In genomic region chr5:136251004-136251403, GRCm38 (mm10) we compare ENCODE assay signal across 8 mouse cellular contexts. TPM values are rescaled to one million over a fixed set of nuclear protein-coding genes. Genes with fewer than 3 reads are reported as not detected.
DNase-seq lines count a peak whose midpoint lies in the region; ATAC-seq and TF ChIP-seq lines count a peak whose summit lies in the region.

No protein-coding gene starts in this region.

- H3K27ac ChIP-seq in heart, adult 2 months, result no peak overlapping the region
- H3K27ac ChIP-seq in neural tube, embryonic 11.5 days (ENCODE audit: low read depth, low read length), result no peak overlapping the region
- H3K27ac ChIP-seq in neural tube, embryonic 15.5 days (replicated peaks), result no peak overlapping the region
- H3K27ac ChIP-seq in stomach, postnatal 0 days (replicated peaks), result no peak overlapping the region
- no peak overlapping the region for H3K27ac ChIP-seq in forebrain, embryonic 14.5 days (ENCODE audit: low read depth, low read length)

- H3K4me3 ChIP-seq in heart, adult 2 months, result no peak overlapping the region
- H3K4me3 ChIP-seq in neural tube, embryonic 11.5 days (ENCODE audit: low read depth, low read length), result no peak overlapping the region
- H3K4me3 ChIP-seq in neural tube, embryonic 15.5 days (replicated peaks), result no peak overlapping the region
- H3K4me3 ChIP-seq in stomach, postnatal 0 days (ENCODE audit: low read depth, low read length), result no peak overlapping the region
- no peak overlapping the region for H3K4me3 ChIP-seq in forebrain, embryonic 14.5 days (ENCODE audit: low read depth, low read length)

- no peaks in the 10 kb centered on the region for H3K4me1 ChIP-seq in heart, adult 2 months (ENCODE audit: control insufficient read depth, insufficient read depth, low read length)
- 0 out of 2 replicates have a peak, but pooled peaks cover 4% of the 10 kb centered on the region for H3K4me1 ChIP-seq in neural tube, embryonic 11.5 days (ENCODE audit: control insufficient read depth, insufficient read depth, low read length)
- peaks cover 2% of the 10 kb centered on the region; the same call in 1 of the 2 replicates for H3K4me1 ChIP-seq in neural tube, embryonic 15.5 days
- H3K4me1 ChIP-seq in stomach, postnatal 0 days (replicated peaks; ENCODE audit: control insufficient read depth, insufficient read depth), result no peaks in the 10 kb centered on the region
- no peaks in the 10 kb centered on the region for H3K4me1 ChIP-seq in forebrain, embryonic 14.5 days (ENCODE audit: control insufficient read depth, insufficient read depth, low read length)

- H3K9ac ChIP-seq in heart, adult 2 months (ENCODE audit: low read depth, low read length), result no peak overlapping the region
- no peak overlapping the region for H3K9ac ChIP-seq in neural tube, embryonic 11.5 days (ENCODE audit: low read length)
- no peak overlapping the region for H3K9ac ChIP-seq in neural tube, embryonic 15.5 days (replicated peaks)
- H3K9ac ChIP-seq in stomach, postnatal 0 days (ENCODE audit: low read length), result no peak overlapping the region
- H3K9ac ChIP-seq in forebrain, embryonic 14.5 days (ENCODE audit: low read length), result no peak overlapping the region

- no peaks in the 10 kb centered on the region for H3K9me3 ChIP-seq in neural tube, embryonic 11.5 days (ENCODE audit: control insufficient read depth, low read length)
- no peaks in the 10 kb centered on the region for H3K9me3 ChIP-seq in neural tube, embryonic 15.5 days (replicated peaks)
- no peaks in the 10 kb centered on the region for H3K9me3 ChIP-seq in stomach, postnatal 0 days (ENCODE audit: control insufficient read depth, low read length)
- H3K9me3 ChIP-seq in forebrain, embryonic 14.5 days (replicated peaks; ENCODE audit: control insufficient read depth, low read length), result no peaks in the 10 kb centered on the region

- intact Hi-C loops in heart, adult 2 months (cut with DNase I), result no loop called here

- no peaks in the 10 kb centered on the region for H3K27me3 ChIP-seq in heart, adult 2 months (ENCODE audit: control insufficient read depth, insufficient read depth, low read length)
- H3K27me3 ChIP-seq in neural tube, embryonic 11.5 days (ENCODE audit: control insufficient read depth, insufficient read depth, low read length), result no peaks in the 10 kb centered on the region
- H3K27me3 ChIP-seq in neural tube, embryonic 15.5 days (replicated peaks), result no peaks in the 10 kb centered on the region
- H3K27me3 ChIP-seq in stomach, postnatal 0 days (ENCODE audit: control insufficient read depth, insufficient read depth, low read length), result no peaks in the 10 kb centered on the region
- no peaks in the 10 kb centered on the region for H3K27me3 ChIP-seq in forebrain, embryonic 14.5 days (replicated peaks; ENCODE audit: control insufficient read depth, insufficient read depth, low read length)

- TF ChIP-seq POLR2A in heart, adult 2 months (IDR thresholded peaks at IDR 0.05; ENCODE audit: insufficient read depth, low read depth, low read length), result no peak

- peak in 1 of 2 experiments; percentile 42 for DNase-seq in heart, adult 2 months
- no peak for DNase-seq in heart, adult 9 months (ENCODE audit: low spot score in 2 of 2)
- peak; percentile 52 for DNase-seq in neural tube, embryonic 11.5 days (ENCODE audit: low spot score)
- peak; percentile 72 for DNase-seq in NIH3T3 (ENCODE audit: low read depth)
- DNase-seq in kidney, postnatal 4 days, result peak; percentile 57 to 65
- DNase-seq in stomach, postnatal 0 days (ENCODE audit: low spot score), result peak; percentile 34
- DNase-seq in forebrain, embryonic 14.5 days (ENCODE audit: low spot score), result no peak

- WGBS in heart, adult 2 months, result 59% methylated on average over 7 of the region's 7 CpGs
- whole genome bisulfite sequencing in neural tube, embryonic 11.5 days, result 55% methylated on average over 7 of the region's 7 CpGs
- WGBS in neural tube, embryonic 15.5 days, result 47% methylated on average over 7 of the region's 7 CpGs
- 53% methylated on average over 7 of the region's 7 CpGs for WGBS in stomach, postnatal 0 days
- whole genome bisulfite sequencing in forebrain, embryonic 14.5 days, result 45% methylated on average over 7 of the region's 7 CpGs

- no peaks in the 10 kb centered on the region for H3K36me3 ChIP-seq in heart, adult 2 months (ENCODE audit: control insufficient read depth, insufficient read depth, low read length)
- H3K36me3 ChIP-seq in neural tube, embryonic 11.5 days (ENCODE audit: control insufficient read depth, insufficient read depth, low read length), result peaks cover 2% of the 10 kb centered on the region
- H3K36me3 ChIP-seq in neural tube, embryonic 15.5 days, result no peaks in the 10 kb centered on the region; the same call in 1 of the 2 replicates
- H3K36me3 ChIP-seq in stomach, postnatal 0 days (ENCODE audit: control insufficient read depth, insufficient read depth, low read length), result no peaks in the 10 kb centered on the region; the same call in 1 of the 2 replicates
- peaks cover 12% of the 10 kb centered on the region for H3K36me3 ChIP-seq in forebrain, embryonic 14.5 days (ENCODE audit: control insufficient read depth, insufficient read depth, low read length)

- peak; percentile 64 for TF ChIP-seq CTCF in heart, adult 2 months (IDR thresholded peaks at IDR 0.05)
- TF ChIP-seq CTCF in stomach, postnatal 0 days (IDR thresholded peaks at IDR 0.05; ENCODE audit: low read depth), result peak; percentile 67

- no peak for TF ChIP-seq EP300 in heart, adult 2 months (IDR thresholded peaks at IDR 0.05; ENCODE audit: insufficient read depth, low read depth, low read length)
- TF ChIP-seq EP300 in stomach, postnatal 0 days (optimal IDR thresholded peaks at IDR 0.05), result no peak

- no peak overlapping the region for H3K4me2 ChIP-seq in neural tube, embryonic 11.5 days (ENCODE audit: low read depth)
- H3K4me2 ChIP-seq in neural tube, embryonic 15.5 days, result no peak overlapping the region
- H3K4me2 ChIP-seq in stomach, postnatal 0 days (replicated peaks; ENCODE audit: low read depth), result no peak overlapping the region
- H3K4me2 ChIP-seq in forebrain, embryonic 14.5 days (ENCODE audit: low read length), result no peak overlapping the region

- H3K79me2 ChIP-seq in heart, adult 2 months (replicated peaks; ENCODE audit: control insufficient read depth, insufficient read depth, low read length), result no peaks in the 10 kb centered on the region

- no peak for ATAC-seq in neural tube, embryonic 11.5 days (ENCODE audit: insufficient read depth, low FRiP score, low TSS enrichment)
- no peak for ATAC-seq in neural tube, embryonic 15.5 days (ENCODE audit: low FRiP score)
- no peak for ATAC-seq in stomach, postnatal 0 days (ENCODE audit: low FRiP score, low TSS enrichment)
- no peak for ATAC-seq in forebrain, embryonic 14.5 days

RNA-seq across cellular contexts. Expression of gene Sh2b2, which starts 4.6 kb away (rescaled TPM):
- under 1 TPM; 0.55 to 0.80 TPM for total RNA-seq in heart, adult 2 months (2021)
- polyA plus RNA-seq in heart, adult 2 months (2012; rRNA removed), result 2.2 and 6.7 TPM in 2 replicates
- polyA plus RNA-seq in neural tube, embryonic 11.5 days (2014; fragmentation: Nextera tagmentation; extraction: Ambion mirVana), result 16.3 and 17.3 TPM in 2 replicates
- 23.4 and 24.1 TPM in 2 replicates for polyA plus RNA-seq in neural tube, embryonic 15.5 days (2015; fragmentation: Nextera tagmentation; extraction: Ambion mirVana)
- polyA plus RNA-seq in stomach, postnatal 0 days (2015; fragmentation: Nextera tagmentation; extraction: Ambion mirVana), result 0.92 and 1.1 TPM in 2 replicates
- polyA plus RNA-seq in forebrain, embryonic 14.5 days (2014; fragmentation: Nextera tagmentation; extraction: Ambion mirVana), result 16.5 and 22.6 TPM in 2 replicates

RNA-seq across cellular contexts. Expression of gene Prkrip1, which starts 52.2 kb away (rescaled TPM):
- total RNA-seq in heart, adult 2 months (2021), result 10 to 100 TPM; 16.8 to 19.0 TPM
- polyA plus RNA-seq in heart, adult 2 months (2012; rRNA removed), result 8.2 and 9.2 TPM in 2 replicates
- 76.5 and 76.8 TPM in 2 replicates for polyA plus RNA-seq in neural tube, embryonic 11.5 days (2014; fragmentation: Nextera tagmentation; extraction: Ambion mirVana)
- 62.1 and 63.9 TPM in 2 replicates for polyA plus RNA-seq in neural tube, embryonic 15.5 days (2015; fragmentation: Nextera tagmentation; extraction: Ambion mirVana)
- polyA plus RNA-seq in stomach, postnatal 0 days (2015; fragmentation: Nextera tagmentation; extraction: Ambion mirVana), result 30.6 and 34.1 TPM in 2 replicates
- polyA plus RNA-seq in forebrain, embryonic 14.5 days (2014; fragmentation: Nextera tagmentation; extraction: Ambion mirVana), result 66.2 and 69.4 TPM in 2 replicates

Comparison
In these comparisons a context has a peak if more than half of its experiments do, and no peak if none do; other contexts are left out.
1. DNase-seq: peak in neural tube, embryonic 11.5 days (single experiment), NIH3T3 (single experiment), kidney, postnatal 4 days (2 of 2) and stomach, postnatal 0 days (single experiment); none in heart, adult 9 months (0 of 2) and forebrain, embryonic 14.5 days (single experiment).